ENCODE assay signal across 10 mouse cellular contexts in genomic region chr7:120272110-120272509, GRCm38 (mm10). TPM values are rescaled to one million over a fixed set of nuclear protein-coding genes. Genes with fewer than 3 reads are reported as not detected.
DNase-seq lines count a peak whose midpoint lies in the region; ATAC-seq lines count a peak whose summit lies in the region.
"Had no signal": no experiment of that assay in that cellular context is flagged by ENCODE, and none has a peak within 500 bp of the region (broad histone marks: within the 10 kb centered on the region; RNA-seq: fewer than 3 reads in every experiment).

No protein-coding gene starts in this region.

- peak; percentile 19 to 26 for DNase-seq in cerebellum, adult 18-20 months
- peak; percentile 74 for DNase-seq in left cerebral cortex, postnatal 4 days
- no peak for DNase-seq in left cerebral cortex, adult 9 months (ENCODE audit: low spot score in 2 of 2)
- peak; percentile 91 to 92 for DNase-seq in cerebellum, postnatal 10 days
- peak; percentile 47 for DNase-seq in layer of hippocampus, adult 9-11 months
- DNase-seq in testis, postnatal 14 days (ENCODE audit: low spot score) = no peak
- no peak for DNase-seq in T-cell, adult 2 months (ENCODE audit: low spot score)
- DNase-seq: embryo, embryonic 11 days; right cerebral cortex, postnatal 14 days had no signal

- intact Hi-C loops in left cerebral cortex, postnatal 4 days (cut with DNase I) = no loop called here

- ATAC-seq in cerebellum, adult (ENCODE audit: insufficient number of reproducible peaks, low FRiP score, low TSS enrichment) = no peak

RNA-seq across cellular contexts. Expression of gene Abca15, which starts 56.4 kb away (rescaled TPM):
- not detected for total RNA-seq in left cerebral cortex, postnatal 4 days (2021)

Comparison
In these comparisons a context has a peak if more than half of its experiments do, and no peak if none do; other contexts are left out.
1. DNase-seq: peak in cerebellum, adult 18-20 months (2 of 2), left cerebral cortex, postnatal 4 days (single experiment), cerebellum, postnatal 10 days (2 of 2) and layer of hippocampus, adult 9-11 months (single experiment); none in left cerebral cortex, adult 9 months (0 of 2), testis, postnatal 14 days (single experiment) and T-cell, adult 2 months (single experiment).